Mouse (Mus musculus): ENCODE results near the gene Hsf2bp. TPM values are rescaled to one million over a fixed set of nuclear protein-coding genes. Genes with fewer than 3 reads are reported as not detected.

Hsf2bp gene
- polyA plus RNA-seq, 1 experiment from 2014 or later, result 0.60 TPM

DNA sequence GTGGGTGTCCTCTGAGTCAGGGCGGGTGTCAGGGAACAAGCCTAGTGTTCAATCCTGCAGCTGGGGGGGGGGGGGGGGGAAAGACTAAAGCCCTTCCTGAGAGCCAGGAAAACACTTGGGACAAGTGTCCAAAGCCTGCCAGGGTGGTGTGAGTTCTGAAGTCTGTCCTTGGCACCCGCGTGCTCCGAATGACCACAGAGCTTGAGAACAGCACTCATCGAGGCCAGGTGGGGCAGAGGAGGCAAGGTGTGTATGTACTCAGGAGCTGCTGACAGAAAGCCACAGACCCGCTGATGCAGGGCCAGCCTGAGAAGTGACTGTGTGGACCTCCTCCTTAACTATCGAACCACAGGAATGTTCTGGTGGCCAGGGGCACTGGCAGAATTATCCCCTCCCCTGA, 116.5 kb downstream of the Hsf2bp start:
- no peak overlapping the region for H3K4me2 ChIP-seq
- no peaks in the 10 kb centered on the region for H3K36me3 ChIP-seq
- no peak for ATAC-seq (ENCODE audit: insufficient number of reproducible peaks, low FRiP score)
- H3K4me3 ChIP-seq, result no peak overlapping the region
- WGBS, result 73% methylated on average over 7 of the region's 7 CpGs
- H3K27ac ChIP-seq (ENCODE audit: poor library complexity, severe bottlenecking), result no peak overlapping the region
- no peak overlapping the region for H3K9ac ChIP-seq
- peaks cover 40% of the 10 kb centered on the region for H3K4me1 ChIP-seq (replicated peaks)
- H3K27me3 ChIP-seq (replicated peaks), result no peaks in the 10 kb centered on the region
- no peaks in the 10 kb centered on the region for H3K9me3 ChIP-seq (replicated peaks)

DNA sequence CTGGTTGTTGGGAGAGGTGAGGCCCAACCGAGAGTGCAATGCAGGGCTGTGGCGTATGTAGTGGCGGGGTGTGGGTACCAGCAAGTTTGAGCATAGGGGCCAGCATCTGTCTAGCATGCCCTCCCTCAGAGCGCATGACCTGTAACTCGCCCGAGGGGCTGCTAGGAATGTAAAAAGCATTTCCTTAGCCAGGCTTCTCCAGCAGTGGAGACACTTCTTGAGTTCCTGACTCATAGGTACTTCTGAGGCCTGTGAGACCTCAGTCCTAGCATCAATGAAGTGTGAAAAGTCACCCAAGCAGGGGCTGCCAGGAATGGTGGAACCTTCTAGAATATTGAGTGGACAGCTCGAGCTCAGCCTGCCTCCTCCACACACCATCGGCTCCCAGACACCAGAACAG, 117.8 kb downstream of the Hsf2bp start:
- Histone ChIP-seq H3K36me3 (no peaks in the 10 kb centered on the region), H3K4me1 (replicated peaks) (peaks cover 45% of the 10 kb centered on the region), H3K27me3 (replicated peaks) (no peaks in the 10 kb centered on the region), H3K4me3 (no peak overlapping the region), H3K4me2 (no peak overlapping the region), H3K9me3 (replicated peaks) (no peaks in the 10 kb centered on the region), H3K9ac (no peak overlapping the region), H3K27ac (ENCODE audit: poor library complexity, severe bottlenecking) (no peak overlapping the region)
- ATAC-seq (ENCODE audit: insufficient number of reproducible peaks, low FRiP score), result no peak
- WGBS, result 89% methylated on average over 8 of the region's 8 CpGs

DNA sequence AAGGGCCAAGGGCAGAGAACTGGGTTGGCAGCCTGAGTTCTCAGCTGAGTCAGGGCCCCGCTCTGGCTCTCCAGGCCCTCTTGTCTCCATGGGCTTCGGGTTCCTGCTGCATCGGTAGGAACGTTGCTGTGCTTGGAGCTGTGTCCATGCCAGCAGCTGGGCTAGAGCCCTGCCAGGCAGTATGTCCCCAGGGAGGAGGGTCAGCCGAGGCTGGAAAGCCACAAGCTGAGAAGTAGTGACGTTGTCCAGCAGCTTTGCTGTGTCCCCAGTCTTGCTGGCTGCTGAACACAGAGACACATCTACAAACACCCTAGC, 119.7 kb downstream of the Hsf2bp start:
- Histone ChIP-seq H3K9ac (no peak overlapping the region), H3K27ac (ENCODE audit: poor library complexity, severe bottlenecking) (no peak overlapping the region)
- WGBS, result 63% methylated on average over 6 of the region's 6 CpGs

DNA sequence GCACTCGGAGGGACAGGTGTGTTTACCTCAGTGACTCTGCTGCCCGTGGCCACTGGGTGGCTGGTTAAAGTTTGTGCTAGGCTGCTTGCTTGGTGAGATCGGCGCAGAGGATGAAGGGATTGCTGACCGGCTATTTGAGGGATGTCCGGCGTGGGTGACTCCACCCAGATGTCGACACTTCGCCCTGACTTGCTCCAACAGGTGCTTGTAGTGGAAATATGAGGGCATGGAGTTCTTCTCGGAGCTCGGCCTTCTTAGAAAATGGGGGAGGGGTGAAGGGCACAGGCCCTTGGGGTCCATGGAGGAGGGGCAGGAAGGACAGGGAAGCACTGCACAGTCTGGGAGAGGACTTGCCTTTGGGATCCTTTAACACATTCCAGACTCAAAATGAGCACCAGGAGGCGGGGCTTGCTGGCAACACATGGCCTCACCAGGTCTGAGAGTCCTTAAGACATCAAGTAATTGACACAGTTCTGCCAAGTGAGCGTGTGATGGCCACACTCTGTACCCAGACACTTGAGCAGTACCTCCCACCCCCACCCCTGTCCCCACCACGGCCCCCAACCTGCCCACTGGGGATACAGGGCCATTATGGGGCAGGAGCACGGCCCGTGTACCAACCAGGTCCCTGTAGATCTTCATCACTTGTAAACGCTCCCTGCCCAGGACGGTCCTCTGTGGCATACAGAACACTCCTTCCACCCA, 120.2 kb downstream of the Hsf2bp start:
- Histone ChIP-seq H3K4me1 (replicated peaks) (peaks cover 46% of the 10 kb centered on the region), H3K36me3 (no peaks in the 10 kb centered on the region), H3K9me3 (replicated peaks) (no peaks in the 10 kb centered on the region), H3K4me3 (no peak overlapping the region), H3K9ac (0 out of 2 replicates have a peak overlapping the region, but pooled peaks have one; percentile 31), H3K27me3 (replicated peaks) (no peaks in the 10 kb centered on the region), H3K27ac (ENCODE audit: poor library complexity, severe bottlenecking) (no peak overlapping the region), H3K4me2 (0 out of 2 replicates have a peak overlapping the region, but pooled peaks have one; percentile 11)
- 58% methylated on average over 18 of the region's 18 CpGs for WGBS
- ATAC-seq (ENCODE audit: insufficient number of reproducible peaks, low FRiP score), result peak; percentile 23; the same call in 1 of the 2 replicates

More for the DNA sequence above, 119.7 kb downstream of the Hsf2bp start:
- no peaks in the 10 kb centered on the region for H3K27me3 ChIP-seq (replicated peaks)
- no peaks in the 10 kb centered on the region for H3K36me3 ChIP-seq
- H3K4me1 ChIP-seq (replicated peaks), result peaks cover 51% of the 10 kb centered on the region
- H3K4me2 ChIP-seq, result no peak overlapping the region
- H3K4me3 ChIP-seq, result no peak overlapping the region
- no peaks in the 10 kb centered on the region for H3K9me3 ChIP-seq (replicated peaks)
- no peak for ATAC-seq (ENCODE audit: insufficient number of reproducible peaks, low FRiP score)

DNA sequence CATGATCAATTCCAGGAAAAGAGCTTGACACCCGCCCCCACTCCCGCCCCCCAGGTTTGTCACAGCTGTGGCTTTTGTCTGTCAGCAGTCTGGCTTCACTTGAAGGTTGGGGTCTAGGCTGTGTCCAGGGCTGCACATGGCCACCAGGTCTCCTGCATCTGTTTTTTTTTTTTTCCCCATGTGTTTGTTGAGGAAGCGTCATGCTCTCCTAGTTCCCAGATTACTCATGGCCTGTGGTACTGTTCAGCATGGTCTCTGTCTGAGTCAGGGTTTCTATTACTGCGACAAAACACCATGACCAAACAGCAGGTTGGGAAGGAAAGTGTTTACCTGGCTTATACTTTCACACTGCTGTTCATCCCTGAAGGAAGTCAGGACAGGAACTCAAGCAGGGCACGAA, 121.8 kb downstream of the Hsf2bp start:
- Histone ChIP-seq H3K9me3 (replicated peaks) (no peaks in the 10 kb centered on the region), H3K27me3 (replicated peaks) (no peaks in the 10 kb centered on the region), H3K27ac (ENCODE audit: poor library complexity, severe bottlenecking) (no peak overlapping the region), H3K4me1 (replicated peaks) (peaks cover 34% of the 10 kb centered on the region), H3K36me3 (no peaks in the 10 kb centered on the region), H3K9ac (no peak overlapping the region), H3K4me2 (no peak overlapping the region), H3K4me3 (no peak overlapping the region)
- no peak for ATAC-seq (ENCODE audit: insufficient number of reproducible peaks, low FRiP score)
- 82% methylated on average over 5 of the region's 5 CpGs for WGBS

DNA sequence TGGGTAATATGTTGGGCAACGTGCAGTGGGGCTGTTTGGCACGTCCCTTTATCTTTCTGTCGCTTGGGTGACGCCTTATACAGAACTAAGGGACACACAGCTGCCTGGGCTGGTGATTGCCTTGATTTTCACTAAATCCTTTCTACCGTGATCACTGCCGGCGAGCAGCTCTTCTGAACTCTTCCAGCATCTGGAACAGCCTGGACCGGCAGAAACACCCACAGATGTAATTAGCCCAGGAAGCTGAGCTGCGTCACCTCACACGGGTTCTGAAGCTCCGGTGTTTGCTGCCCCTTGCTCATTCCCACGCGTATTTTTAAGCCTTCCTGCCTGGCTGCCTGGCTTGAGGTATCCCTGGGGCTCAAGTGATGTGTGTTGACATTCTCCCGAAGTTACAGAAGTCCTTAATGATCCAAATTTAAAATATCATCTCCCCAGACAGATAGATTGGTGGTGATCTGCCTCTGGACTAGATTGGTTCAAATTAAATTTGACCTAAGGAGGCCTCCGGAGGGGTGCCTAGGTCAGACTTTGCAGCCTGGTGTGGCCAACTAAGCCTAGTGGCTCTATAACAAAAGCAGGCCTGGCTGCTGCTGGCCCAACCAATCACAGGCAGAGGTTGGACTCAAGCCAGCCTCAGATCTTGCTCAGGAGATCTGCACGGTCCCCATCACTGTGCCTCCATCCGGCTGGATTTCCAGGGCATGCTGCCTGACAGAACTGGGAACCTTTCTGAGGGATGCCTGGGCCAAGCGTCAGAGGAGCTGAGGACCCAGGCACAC, 123.1 kb downstream of the Hsf2bp start:
- Histone ChIP-seq H3K36me3 (no peaks in the 10 kb centered on the region), H3K27ac (ENCODE audit: poor library complexity, severe bottlenecking) (no peak overlapping the region), H3K4me3 (no peak overlapping the region), H3K27me3 (replicated peaks) (no peaks in the 10 kb centered on the region), H3K9me3 (replicated peaks) (no peaks in the 10 kb centered on the region), H3K4me2 (no peak overlapping the region), H3K4me1 (replicated peaks) (peaks cover 34% of the 10 kb centered on the region), H3K9ac (no peak overlapping the region)
- 67% methylated on average over 18 of the region's 18 CpGs for WGBS
- no peak for ATAC-seq (ENCODE audit: insufficient number of reproducible peaks, low FRiP score)

DNA sequence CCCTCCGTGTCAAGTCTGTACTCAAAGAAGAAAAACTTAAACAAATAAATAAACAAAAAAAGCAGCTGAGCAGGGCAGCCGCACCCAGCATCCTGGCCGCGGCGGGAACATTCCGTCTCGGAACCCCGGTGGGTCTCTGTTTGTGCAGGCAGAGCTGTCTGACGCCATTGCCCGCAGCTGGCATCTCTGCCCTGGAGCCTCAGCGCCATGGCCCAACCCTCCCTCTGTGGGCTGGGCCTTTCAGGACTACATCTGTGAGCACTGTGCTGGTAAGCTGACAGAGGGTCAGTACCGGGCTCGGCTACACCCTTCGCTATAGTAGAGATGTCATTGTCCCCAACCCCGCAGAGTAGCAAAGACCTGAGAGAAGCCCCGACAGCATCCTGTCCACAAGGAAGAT, 123.8 kb downstream of the Hsf2bp start:
- 80% methylated on average over 16 of the region's 16 CpGs for whole genome bisulfite sequencing
- Histone ChIP-seq H3K27ac (ENCODE audit: poor library complexity, severe bottlenecking) (no peak overlapping the region), H3K4me3 (no peak overlapping the region), H3K4me1 (replicated peaks) (peaks cover 34% of the 10 kb centered on the region), H3K9me3 (replicated peaks) (no peaks in the 10 kb centered on the region), H3K4me2 (no peak overlapping the region), H3K9ac (no peak overlapping the region), H3K36me3 (no peaks in the 10 kb centered on the region), H3K27me3 (replicated peaks) (no peaks in the 10 kb centered on the region)
- no peak for ATAC-seq (ENCODE audit: insufficient number of reproducible peaks, low FRiP score)

DNA sequence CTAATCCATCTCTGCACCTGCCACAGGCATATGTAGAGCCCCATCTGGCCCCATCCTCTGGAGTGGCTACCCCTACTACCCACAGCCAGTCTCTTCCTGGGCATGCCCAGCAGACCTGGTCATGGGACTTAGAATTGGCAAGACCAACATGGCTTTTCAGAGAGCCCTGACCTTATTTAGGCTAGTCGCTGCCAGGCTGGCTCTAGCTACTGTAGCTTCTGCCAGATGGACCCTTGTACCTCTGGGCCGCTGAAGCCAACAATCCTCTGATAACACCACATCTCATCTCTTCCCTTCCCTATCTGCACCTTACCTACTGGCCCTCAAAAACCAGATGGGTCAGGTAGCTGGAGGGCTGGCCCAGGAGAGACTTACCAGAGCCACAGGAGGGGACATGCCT, 127.2 kb downstream of the Hsf2bp start:
- Histone ChIP-seq H3K4me2 (no peak overlapping the region), H3K36me3 (no peaks in the 10 kb centered on the region)

DNA sequence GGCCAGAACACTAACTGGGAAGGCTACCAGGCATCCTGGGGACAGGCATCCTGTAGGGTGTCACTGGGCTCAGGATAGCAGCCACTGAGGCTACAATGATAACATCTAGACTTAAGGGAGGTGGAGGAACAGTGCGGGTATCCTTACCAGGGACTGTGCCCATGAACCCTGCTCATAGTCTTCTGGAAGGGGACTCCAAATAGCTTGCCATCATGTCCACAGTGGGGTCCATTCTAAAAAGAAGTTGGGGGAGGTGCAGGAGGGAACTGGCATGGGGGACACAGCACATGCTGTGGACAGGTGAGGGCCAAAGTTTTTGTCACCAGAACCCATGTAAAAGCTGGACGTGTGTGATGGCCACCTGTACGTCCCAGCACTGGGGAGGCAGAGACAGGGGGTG, 129.7 kb downstream of the Hsf2bp start:
- Histone ChIP-seq H3K36me3 (no peaks in the 10 kb centered on the region), H3K27me3 (replicated peaks) (no peaks in the 10 kb centered on the region), H3K9me3 (replicated peaks) (no peaks in the 10 kb centered on the region), H3K9ac (no peak overlapping the region), H3K27ac (ENCODE audit: poor library complexity, severe bottlenecking) (peak overlapping the region; percentile 52), H3K4me1 (replicated peaks) (peaks cover 27% of the 10 kb centered on the region), H3K4me2 (no peak overlapping the region), H3K4me3 (no peak overlapping the region)
- ATAC-seq (ENCODE audit: insufficient number of reproducible peaks, low FRiP score), result no peak
- 80% methylated on average over 3 of the region's 3 CpGs for WGBS

More for the DNA sequence above, 127.2 kb downstream of the Hsf2bp start:
- no peak overlapping the region for H3K4me3 ChIP-seq
- H3K27ac ChIP-seq (ENCODE audit: poor library complexity, severe bottlenecking), result no peak overlapping the region
- no peaks in the 10 kb centered on the region for H3K27me3 ChIP-seq (replicated peaks)
- ATAC-seq (ENCODE audit: insufficient number of reproducible peaks, low FRiP score), result no peak
- WGBS, result 87% methylated on average over 2 of the region's 2 CpGs
- H3K9me3 ChIP-seq (replicated peaks), result no peaks in the 10 kb centered on the region
- H3K9ac ChIP-seq, result no peak overlapping the region
- H3K4me1 ChIP-seq (replicated peaks), result peaks cover 24% of the 10 kb centered on the region

DNA sequence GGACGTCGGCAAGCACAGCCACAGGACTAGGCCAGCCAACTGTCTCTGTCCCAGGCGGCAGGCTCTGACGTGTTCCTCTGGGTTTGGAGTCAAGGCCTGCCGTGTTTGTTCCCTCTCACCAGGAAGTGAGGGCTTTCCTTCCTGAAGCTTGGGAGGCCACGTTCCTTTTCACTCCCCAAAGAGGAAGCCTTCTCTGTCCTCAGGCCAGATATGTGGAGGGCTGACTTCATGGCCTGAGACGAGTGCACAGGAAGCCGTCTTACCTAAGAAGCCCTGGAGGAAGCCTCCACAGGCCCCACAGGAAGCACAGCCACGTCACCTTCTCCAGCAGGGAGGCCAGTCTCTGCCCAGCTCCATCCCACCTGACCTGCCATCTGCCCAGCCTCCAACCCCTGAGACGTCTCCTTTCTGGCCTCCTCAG, 130.3 kb downstream of the Hsf2bp start:
- 48% methylated on average over 10 of the region's 10 CpGs for WGBS
- Histone ChIP-seq H3K9ac (no peak overlapping the region), H3K9me3 (replicated peaks) (no peaks in the 10 kb centered on the region), H3K4me2 (no peak overlapping the region), H3K36me3 (no peaks in the 10 kb centered on the region), H3K27ac (ENCODE audit: poor library complexity, severe bottlenecking) (peak overlapping the region; percentile 71), H3K4me3 (no peak overlapping the region), H3K4me1 (replicated peaks) (peaks cover 28% of the 10 kb centered on the region), H3K27me3 (replicated peaks) (no peaks in the 10 kb centered on the region)
- ATAC-seq (ENCODE audit: insufficient number of reproducible peaks, low FRiP score), result peak; percentile 66

DNA sequence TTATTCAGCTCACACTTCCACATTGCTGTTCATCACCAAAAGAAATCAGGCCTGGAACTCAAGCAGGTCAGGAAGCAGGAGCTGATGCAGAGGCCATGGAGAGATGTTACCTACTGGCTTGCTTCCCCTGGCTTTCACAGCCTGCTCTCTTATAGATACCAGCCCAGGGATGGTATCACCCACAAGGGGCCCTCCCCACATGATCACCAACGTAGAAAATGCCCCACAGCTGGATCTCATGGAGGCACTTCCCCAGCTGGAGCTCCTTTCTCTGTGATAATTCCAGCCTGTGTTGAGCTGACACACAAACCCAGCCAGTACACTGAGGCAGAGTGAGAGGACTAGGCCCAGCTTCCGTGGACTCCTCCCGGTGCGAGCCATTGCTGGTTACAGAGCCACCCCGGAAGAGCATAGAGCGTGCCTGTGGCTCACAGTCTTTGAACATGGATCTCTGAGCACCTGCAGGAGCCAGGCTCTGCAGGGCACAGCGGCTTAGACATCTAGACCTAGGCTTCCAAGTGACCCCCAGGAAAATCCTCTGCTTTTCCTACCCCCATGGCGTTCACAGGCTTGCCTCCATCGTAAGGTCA, 130.9 kb downstream of the Hsf2bp start:
- WGBS, result 81% methylated on average over 9 of the region's 9 CpGs
- peak overlapping the region; percentile 71 for H3K27ac ChIP-seq (ENCODE audit: poor library complexity, severe bottlenecking)
- no peaks in the 10 kb centered on the region for H3K27me3 ChIP-seq (replicated peaks)
- no peak for ATAC-seq (ENCODE audit: insufficient number of reproducible peaks, low FRiP score)
- H3K4me1 ChIP-seq (replicated peaks), result peaks cover 28% of the 10 kb centered on the region
- H3K36me3 ChIP-seq, result no peaks in the 10 kb centered on the region
- no peaks in the 10 kb centered on the region for H3K9me3 ChIP-seq (replicated peaks)
- no peak overlapping the region; the same call in 1 of the 2 replicates for H3K4me2 ChIP-seq
- no peak overlapping the region for H3K9ac ChIP-seq
- no peak overlapping the region for H3K4me3 ChIP-seq

Measured in heart, embryonic 12.5 days (tissue).